8 mouse cellular contexts compared by ENCODE assay signal in the genomic region with DNA sequence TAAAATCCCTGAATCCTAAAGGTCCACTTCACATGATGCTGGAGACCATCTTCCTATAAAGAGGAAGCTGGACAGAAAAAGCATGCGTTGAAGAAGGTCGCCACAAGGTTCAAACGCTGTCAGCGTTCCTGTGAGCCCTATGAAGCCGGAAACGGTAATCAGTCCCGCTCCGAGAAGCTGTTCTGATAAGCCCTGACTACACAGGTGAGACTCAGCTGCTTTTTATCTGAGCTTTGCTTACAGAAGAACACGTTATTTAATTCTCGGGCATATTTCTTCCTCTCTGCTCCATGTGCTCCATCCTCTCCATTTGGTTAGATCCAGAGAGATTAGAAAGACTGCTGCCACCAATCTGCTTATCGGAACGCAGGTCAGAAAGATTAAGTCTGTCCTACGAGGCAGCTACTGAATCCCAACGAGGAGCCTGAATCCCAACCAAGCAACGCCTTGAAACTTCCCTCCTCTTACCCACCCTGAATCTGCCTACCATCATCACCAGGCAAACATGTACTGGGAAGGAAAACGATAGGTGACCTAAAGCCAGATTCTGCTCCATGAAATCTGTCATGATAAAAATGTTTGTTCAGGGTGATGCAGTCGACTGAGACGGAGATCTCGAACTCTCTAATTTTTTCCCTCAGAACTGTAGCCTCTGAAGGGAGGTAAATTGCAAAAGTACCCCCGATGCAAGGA. TPM values are rescaled to one million over a fixed set of nuclear protein-coding genes. Genes with fewer than 3 reads are reported as not detected.
DNase-seq lines count a peak whose midpoint lies in the region; ATAC-seq and TF ChIP-seq lines count a peak whose summit lies in the region.

No protein-coding gene starts in this region.

- TF ChIP-seq CTCF in small intestine, adult 2 months (IDR thresholded peaks at IDR 0.05; ENCODE audit: extremely low read depth, insufficient read length, insufficient replicate concordance, low read depth, low read length), result no peak

- peak overlapping the region; percentile 53; the same call in 1 of the 2 replicates for H3K9ac ChIP-seq in lung, embryonic 16.5 days (ENCODE audit: low read length)
- H3K9ac ChIP-seq in embryonic facial prominence, embryonic 14.5 days (ENCODE audit: low read depth, low read length), result peak overlapping the region; percentile 61
- H3K9ac ChIP-seq in limb, embryonic 11.5 days (ENCODE audit: low read length), result no peak overlapping the region; the same call in 1 of the 2 replicates

- ATAC-seq in lung, embryonic 16.5 days (ENCODE audit: low read depth), result no peak
- ATAC-seq in embryonic facial prominence, embryonic 14.5 days (ENCODE audit: low read depth), result no peak
- ATAC-seq in limb, embryonic 11.5 days (ENCODE audit: insufficient number of reproducible peaks, low FRiP score, low TSS enrichment, low read depth), result no peak

- no peak for DNase-seq in lung, postnatal 4 days
- DNase-seq in embryonic facial prominence, embryonic 14.5 days (ENCODE audit: low spot score), result no peak
- DNase-seq in limb, embryonic 11.5 days (ENCODE audit: low spot score), result no peak
- no peak for DNase-seq in urinary bladder, postnatal 25 days (ENCODE audit: low spot score)
- no peak for DNase-seq in adrenal gland, adult 8-10 months
- no peak for DNase-seq in spleen, postnatal 36 days (ENCODE audit: low spot score in 2 of 2)

- peak overlapping the region; percentile 84 for H3K4me2 ChIP-seq in lung, embryonic 16.5 days (ENCODE audit: low read depth, low read length)
- H3K4me2 ChIP-seq in embryonic facial prominence, embryonic 14.5 days (ENCODE audit: low read depth, low read length), result peak overlapping the region; percentile 83
- H3K4me2 ChIP-seq in limb, embryonic 11.5 days (ENCODE audit: low read depth, severe bottlenecking), result peak overlapping the region; percentile 75

- H3K27ac ChIP-seq in lung, embryonic 16.5 days (ENCODE audit: low read length), result no peak overlapping the region
- no peak overlapping the region for H3K27ac ChIP-seq in embryonic facial prominence, embryonic 14.5 days (replicated peaks; ENCODE audit: low read depth, low read length)
- no peak overlapping the region for H3K27ac ChIP-seq in limb, embryonic 11.5 days (replicated peaks; ENCODE audit: low read depth, low read length)
- H3K27ac ChIP-seq in small intestine, adult 2 months (ENCODE audit: insufficient read depth, low read depth, low read length), result 0 out of 2 replicates have a peak overlapping the region, but pooled peaks have one; percentile 0

- H3K9me3 ChIP-seq in lung, embryonic 16.5 days (ENCODE audit: control insufficient read depth, low read length), result no peaks in the 10 kb centered on the region
- no peaks in the 10 kb centered on the region for H3K9me3 ChIP-seq in embryonic facial prominence, embryonic 14.5 days (ENCODE audit: control insufficient read depth, low read length)
- H3K9me3 ChIP-seq in limb, embryonic 11.5 days (ENCODE audit: control insufficient read depth, low read length), result no peaks in the 10 kb centered on the region

- no peaks in the 10 kb centered on the region for H3K27me3 ChIP-seq in lung, embryonic 16.5 days (ENCODE audit: control insufficient read depth, insufficient read depth, low read depth, low read length)
- no peaks in the 10 kb centered on the region for H3K27me3 ChIP-seq in embryonic facial prominence, embryonic 14.5 days (replicated peaks; ENCODE audit: control insufficient read depth, insufficient read depth, low read length)
- no peaks in the 10 kb centered on the region for H3K27me3 ChIP-seq in limb, embryonic 11.5 days (ENCODE audit: control insufficient read depth, insufficient read depth, low read length)
- H3K27me3 ChIP-seq in small intestine, adult 2 months (ENCODE audit: control insufficient read depth, insufficient read depth, low read length), result no peaks in the 10 kb centered on the region

- H3K36me3 ChIP-seq in lung, embryonic 16.5 days (ENCODE audit: control insufficient read depth, insufficient read depth, low read length), result no peaks in the 10 kb centered on the region
- no peaks in the 10 kb centered on the region for H3K36me3 ChIP-seq in embryonic facial prominence, embryonic 14.5 days (ENCODE audit: control insufficient read depth, insufficient read depth, low read length)
- H3K36me3 ChIP-seq in limb, embryonic 11.5 days (ENCODE audit: control insufficient read depth, insufficient read depth, low read length), result no peaks in the 10 kb centered on the region
- H3K36me3 ChIP-seq in small intestine, adult 2 months (ENCODE audit: control insufficient read depth, insufficient read depth, low read length), result no peaks in the 10 kb centered on the region

- TF ChIP-seq POLR2A in small intestine, adult 2 months (IDR thresholded peaks at IDR 0.05; ENCODE audit: low read depth, low read length), result no peak

- H3K4me3 ChIP-seq in lung, embryonic 16.5 days (ENCODE audit: low read length), result peak overlapping the region; percentile 55
- peak overlapping the region; percentile 59 for H3K4me3 ChIP-seq in embryonic facial prominence, embryonic 14.5 days (ENCODE audit: low read depth, low read length)
- peak overlapping the region; percentile 62 for H3K4me3 ChIP-seq in limb, embryonic 11.5 days (ENCODE audit: low read depth, low read length)
- H3K4me3 ChIP-seq in small intestine, adult 2 months (ENCODE audit: low read depth, low read length), result peak overlapping the region; percentile 87

- 13% methylated on average over 20 of the region's 20 CpGs for WGBS in lung, embryonic 16.5 days
- 41% methylated on average over 20 of the region's 20 CpGs for WGBS in embryonic facial prominence, embryonic 14.5 days
- 45% methylated on average over 20 of the region's 20 CpGs for WGBS in limb, embryonic 11.5 days
- WGBS in small intestine, adult 2 months, result 11% methylated on average over 20 of the region's 20 CpGs

- peaks cover 6% of the 10 kb centered on the region for H3K4me1 ChIP-seq in lung, embryonic 16.5 days (replicated peaks; ENCODE audit: control insufficient read depth, insufficient read depth, low read length)
- H3K4me1 ChIP-seq in embryonic facial prominence, embryonic 14.5 days (ENCODE audit: control insufficient read depth, insufficient read depth, low read length), result peaks cover 7% of the 10 kb centered on the region; the same call in 1 of the 2 replicates
- no peaks in the 10 kb centered on the region for H3K4me1 ChIP-seq in limb, embryonic 11.5 days (ENCODE audit: control insufficient read depth, insufficient read depth, low read length)
- peaks cover 3% of the 10 kb centered on the region; the same call in 1 of the 2 replicates for H3K4me1 ChIP-seq in small intestine, adult 2 months (ENCODE audit: control insufficient read depth, insufficient read depth, insufficient read length, low read length)

RNA-seq across cellular contexts. Expression of a gene that starts 0.8 kb away (rescaled TPM):
- 2.5 and 2.8 TPM in 2 replicates for polyA plus RNA-seq in lung, embryonic 16.5 days (2015; fragmentation: Nextera tagmentation; extraction: Ambion mirVana)
- 1.8 and 3.3 TPM in 2 replicates for polyA plus RNA-seq in embryonic facial prominence, embryonic 14.5 days (2014; fragmentation: Nextera tagmentation; extraction: Ambion mirVana)
- polyA plus RNA-seq in limb, embryonic 11.5 days (2014; fragmentation: Nextera tagmentation; extraction: Ambion mirVana), result 4.3 and 4.5 TPM in 2 replicates
- 1.3 and 1.7 TPM in 2 replicates for polyA plus RNA-seq in small intestine, adult 2 months (2012; rRNA removed)
- 10 to 100 TPM; 17.6 to 25.7 (median 22.0) TPM for total RNA-seq in adrenal gland, adult 8-10 months (2022)

RNA-seq across cellular contexts. Expression of a gene that starts 35.8 kb away (rescaled TPM):
- polyA plus RNA-seq in lung, embryonic 16.5 days (2015; fragmentation: Nextera tagmentation; extraction: Ambion mirVana), result not detected in 2 replicates
- not detected in 2 replicates for polyA plus RNA-seq in embryonic facial prominence, embryonic 14.5 days (2014; fragmentation: Nextera tagmentation; extraction: Ambion mirVana)
- polyA plus RNA-seq in limb, embryonic 11.5 days (2014; fragmentation: Nextera tagmentation; extraction: Ambion mirVana), result not detected in 2 replicates
- 0.19 TPM in 1 of 2 replicates, not detected in the other for polyA plus RNA-seq in small intestine, adult 2 months (2012; rRNA removed)
- total RNA-seq in adrenal gland, adult 8-10 months (2022), result not detected

RNA-seq across cellular contexts. Expression of a gene that starts 43.5 kb away (rescaled TPM):
- 458 and 500 TPM in 2 replicates for polyA plus RNA-seq in lung, embryonic 16.5 days (2015; fragmentation: Nextera tagmentation; extraction: Ambion mirVana)
- 757 and 796 TPM in 2 replicates for polyA plus RNA-seq in embryonic facial prominence, embryonic 14.5 days (2014; fragmentation: Nextera tagmentation; extraction: Ambion mirVana)
- 1,093 and 1,097 TPM in 2 replicates for polyA plus RNA-seq in limb, embryonic 11.5 days (2014; fragmentation: Nextera tagmentation; extraction: Ambion mirVana)
- 17.5 and 42.9 TPM in 2 replicates for polyA plus RNA-seq in small intestine, adult 2 months (2012; rRNA removed)
- 100 to 1,000 TPM; 550 to 578 (median 567) TPM for total RNA-seq in adrenal gland, adult 8-10 months (2022)

Comparison
In these comparisons a context has a peak if more than half of its experiments do, and no peak if none do; other contexts are left out.
1. RNA of a gene that starts 43.5 kb away (polyA plus RNA-seq): 1,093 to 1,097 TPM in limb, embryonic 11.5 days, 757 to 796 TPM in embryonic facial prominence, embryonic 14.5 days and 458 to 500 TPM in lung, embryonic 16.5 days; 17.5 to 42.9 TPM in small intestine, adult 2 months; every median in the first group is over 10 times any median in the second.
2. Peak in every context shown above with its lines, with median percentiles within 50 percentile points of each other: H3K4me2 ChIP-seq and H3K4me3 ChIP-seq.